Mouse (Mus musculus): Measurements from ENCODE around the gene Olfr1271.
"Not testable (repeated sequence)": the region's sequence is repeated elsewhere in the genome, so short reads cannot be mapped to it uniquely, and the experiment has no call there.

The Olfr1271 gene

DNA sequence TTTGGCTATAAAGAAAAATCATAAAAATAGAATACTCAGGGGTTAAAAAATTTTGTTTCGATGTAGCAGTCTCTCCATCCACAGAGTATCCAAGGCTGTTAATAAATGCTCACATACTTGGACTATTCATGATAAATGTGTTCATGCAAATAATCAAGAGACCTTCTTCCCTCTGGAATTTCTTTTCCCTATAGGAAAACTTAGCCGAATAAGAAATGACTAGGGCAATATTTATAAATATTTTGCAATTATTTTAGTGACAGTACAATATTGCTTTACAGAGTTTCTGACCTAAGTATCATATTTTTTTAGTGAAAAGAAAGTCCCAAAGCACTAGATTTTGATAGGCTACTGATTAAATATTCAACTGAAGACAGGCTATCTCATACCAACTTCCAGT, at the start of gene Olfr1271:
Gene Olfr1271, minus strand, starts transcription at position 101 of the 400 bp plus-strand sequence.
- no peak for TF ChIP-seq GATA4 (IDR thresholded peaks at IDR 0.05; ENCODE audit: insufficient replicate concordance, low read length)

DNA sequence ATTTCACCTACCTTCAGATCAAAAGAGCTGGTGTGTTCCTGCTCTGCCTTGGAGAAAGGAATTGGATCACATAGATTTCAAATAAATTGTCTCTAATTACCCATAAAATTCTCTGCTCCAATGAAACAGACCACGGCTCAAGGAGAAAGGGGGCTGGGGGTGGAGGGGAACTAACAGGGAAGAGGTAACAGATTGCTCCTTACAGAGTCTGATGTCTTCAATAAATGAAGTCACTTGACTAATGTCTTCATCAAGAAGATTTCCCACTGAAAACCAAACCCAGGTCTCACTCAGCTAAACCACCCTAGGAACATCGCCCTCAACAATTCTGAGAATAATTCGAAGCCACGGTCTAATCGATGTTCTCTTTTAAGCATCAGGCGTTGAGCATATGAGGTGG, 21.9 kb upstream of the Olfr1271 start, which contains the start of gene Olfr1272:
Gene Olfr1272, minus strand, starts transcription at position 101 of the 400 bp plus-strand sequence.
- no peak for TF ChIP-seq GATA4 (IDR thresholded peaks at IDR 0.05; ENCODE audit: insufficient replicate concordance, low read length)

DNA sequence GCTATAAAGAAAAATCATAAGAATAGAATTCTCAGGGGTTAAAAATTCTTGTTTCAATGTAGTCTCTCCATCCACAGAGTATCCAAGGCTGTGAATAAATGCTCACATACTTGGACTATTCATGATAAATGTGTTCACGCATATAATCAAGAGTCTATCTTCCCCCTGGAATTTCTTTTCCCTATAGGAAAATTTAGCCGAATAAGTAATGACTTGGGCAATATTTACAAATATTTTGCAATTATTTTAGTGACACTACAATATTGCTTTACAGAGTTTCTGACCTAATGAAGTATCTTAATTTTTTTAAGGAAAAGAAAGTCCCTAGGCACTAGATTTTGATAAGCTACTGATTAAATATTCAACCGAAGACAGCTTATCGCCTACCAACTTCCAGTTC, 13.3 kb downstream of the Olfr1271 start, which contains the start of gene Olfr142:
Gene Olfr142, minus strand, starts transcription at position 101 of the 400 bp plus-strand sequence.
- no peak for TF ChIP-seq GATA4 (IDR thresholded peaks at IDR 0.05; ENCODE audit: insufficient replicate concordance, low read length)

DNA sequence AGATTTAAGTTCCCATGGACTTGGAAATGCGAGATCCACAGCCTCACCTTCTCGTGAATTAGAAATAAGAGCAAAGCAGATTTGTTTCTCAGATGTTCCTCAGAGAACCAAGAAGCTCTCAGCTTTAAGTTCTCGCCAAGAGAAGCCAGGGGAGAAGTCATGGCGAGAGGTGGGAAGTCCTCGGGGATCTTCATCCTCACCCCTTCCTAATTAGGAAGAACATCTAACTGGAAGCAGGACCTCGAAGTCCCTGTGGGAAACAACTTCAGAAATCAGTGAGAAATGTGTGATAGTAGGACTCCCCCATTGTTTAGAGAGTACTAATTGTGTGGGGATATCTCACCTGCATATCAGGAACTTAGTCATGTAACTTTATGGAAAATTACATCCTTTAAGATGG, 46.4 kb downstream of the Olfr1271 start, which contains the start of gene Olfr1506:
Gene Olfr1506, minus strand, starts transcription at position 101 of the 400 bp plus-strand sequence.
- not testable (repeated sequence) for TF ChIP-seq GATA4 (IDR thresholded peaks at IDR 0.05; ENCODE audit: insufficient replicate concordance, low read length)
